Mouse (Mus musculus) heart, postnatal 0 days (tissue): ENCODE data around the gene Twf2.

ENCODE experiments used
- CTCF ChIP-seq: IDR thresholded peaks from 2 replicates; pipeline ENCODE4 v1.5.1; 2016; ENCODE audit warnings: antibody characterized with exemption, control low read depth, low read depth
- EP300 ChIP-seq: IDR thresholded peaks from 2 replicates; pipeline ENCODE4 v1.6.1; 2016; ENCODE audit warnings: antibody characterized with exemption, low read depth

DNA sequence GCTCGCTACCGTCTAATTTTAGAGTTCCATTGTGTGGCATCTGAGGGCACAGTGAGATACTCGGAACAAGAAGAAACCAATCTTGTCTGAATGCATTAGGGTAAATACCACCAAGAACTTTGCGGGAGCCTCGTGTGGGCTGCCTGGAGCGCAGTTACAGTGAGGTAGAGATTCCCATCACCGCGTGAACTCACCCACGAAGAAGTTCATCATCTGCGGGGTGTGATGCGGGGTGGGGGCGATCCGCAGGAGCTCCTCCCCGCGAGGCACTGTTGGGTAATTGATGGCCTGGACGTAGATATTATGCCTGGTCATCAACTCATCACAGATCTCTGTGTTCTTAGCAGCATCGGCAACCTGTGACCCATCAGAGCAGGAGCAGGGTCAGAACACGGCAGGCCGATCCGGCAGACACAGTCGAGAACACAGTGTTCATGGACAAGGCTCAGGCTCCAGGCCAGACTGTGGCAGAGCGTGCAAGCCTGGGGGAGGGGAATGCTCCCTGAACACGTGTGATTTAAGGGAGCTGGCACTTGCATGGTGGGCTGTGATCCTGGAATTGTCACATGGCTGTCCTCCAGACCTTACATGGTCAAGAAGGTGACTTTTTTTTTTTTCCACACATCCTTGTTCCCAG is 32.4 kb downstream of the Twf2 start:
- no peak for TF ChIP-seq CTCF
- TF ChIP-seq EP300: no peak
